Mouse (Mus musculus) kidney, adult 2 months (tissue): ENCODE data around the gene Pitpnm1. TPM values are rescaled to one million over a fixed set of nuclear protein-coding genes. Genes with fewer than 3 reads are reported as not detected.
A peak's percentile ranks its signal among the peaks of the same experiment; 100 is the strongest.

Experiments used
- DNase-seq: peaks from one replicate; pipeline ENCODE4 v3.0.0; 2021
- H3K27ac ChIP-seq: fragments of 200-500 bp; 2 replicates; pipeline ENCODE4 v1.5.1; 2012; ENCODE audit warnings: low read depth, low read length, control low read depth, inconsistent platforms; ENCODE audit not compliant: insufficient read depth
- H3K27me3 ChIP-seq: fragments of 200-500 bp; replicated peaks from 2 replicates; pipeline ENCODE4 v1.6.1; 2012; ENCODE audit warnings: mild to moderate bottlenecking, moderate library complexity, low read length, inconsistent platforms; ENCODE audit not compliant: control insufficient read depth, insufficient read depth
- H3K36me3 ChIP-seq: fragments of 200-500 bp; 2 replicates; pipeline ENCODE4 v1.6.1; 2012; ENCODE audit warnings: mild to moderate bottlenecking, moderate library complexity, low read length, inconsistent platforms; ENCODE audit not compliant: control insufficient read depth, insufficient read depth
- H3K4me1 ChIP-seq: fragments of 200-500 bp; 2 replicates; pipeline ENCODE4 v1.6.1; 2011; ENCODE audit warnings: low read length; ENCODE audit not compliant: control insufficient read depth, insufficient read depth
- H3K4me3 ChIP-seq: fragments of 200-500 bp; 2 replicates; pipeline ENCODE4 v1.5.1; 2011; ENCODE audit warnings: mild to moderate bottlenecking, low read depth, low read length, control low read depth; ENCODE audit not compliant: insufficient read depth
- CTCF ChIP-seq: fragments of 200-500 bp; conservative IDR thresholded peaks from 2 replicates; pipeline ENCODE4 v1.5.1; 2011; ENCODE audit warnings: low read depth, mild to moderate bottlenecking, control low read depth, low read length, moderate library complexity, mixed read lengths; ENCODE audit not compliant: insufficient read depth, insufficient read length
- POLR2A ChIP-seq: fragments of 200-500 bp; IDR thresholded peaks from one replicate; pipeline ENCODE4 v1.6.1; 2011; ENCODE audit warnings: low read depth, low read length, control low read depth
- WGBS: fragments of 180-500 bp; shearing (Covaris S2); methylation state at CpG from one replicate; pipeline ENCODE4 v1.1.7; 2018; 5-methylcytosine and 5-hydroxymethylcytosine counted together
- polyA plus RNA-seq: library from polyadenylated mRNA; depleted of rRNA; stranded (reverse); fragments of >200 nt; gene quantifications from 2 replicates; pipeline ENCODE4 v1.2.3, GENCODE M21; 2012; rRNA removed

The Pitpnm1 gene
- polyA plus RNA-seq, 1 experiment = 46.3 TPM

DNA sequence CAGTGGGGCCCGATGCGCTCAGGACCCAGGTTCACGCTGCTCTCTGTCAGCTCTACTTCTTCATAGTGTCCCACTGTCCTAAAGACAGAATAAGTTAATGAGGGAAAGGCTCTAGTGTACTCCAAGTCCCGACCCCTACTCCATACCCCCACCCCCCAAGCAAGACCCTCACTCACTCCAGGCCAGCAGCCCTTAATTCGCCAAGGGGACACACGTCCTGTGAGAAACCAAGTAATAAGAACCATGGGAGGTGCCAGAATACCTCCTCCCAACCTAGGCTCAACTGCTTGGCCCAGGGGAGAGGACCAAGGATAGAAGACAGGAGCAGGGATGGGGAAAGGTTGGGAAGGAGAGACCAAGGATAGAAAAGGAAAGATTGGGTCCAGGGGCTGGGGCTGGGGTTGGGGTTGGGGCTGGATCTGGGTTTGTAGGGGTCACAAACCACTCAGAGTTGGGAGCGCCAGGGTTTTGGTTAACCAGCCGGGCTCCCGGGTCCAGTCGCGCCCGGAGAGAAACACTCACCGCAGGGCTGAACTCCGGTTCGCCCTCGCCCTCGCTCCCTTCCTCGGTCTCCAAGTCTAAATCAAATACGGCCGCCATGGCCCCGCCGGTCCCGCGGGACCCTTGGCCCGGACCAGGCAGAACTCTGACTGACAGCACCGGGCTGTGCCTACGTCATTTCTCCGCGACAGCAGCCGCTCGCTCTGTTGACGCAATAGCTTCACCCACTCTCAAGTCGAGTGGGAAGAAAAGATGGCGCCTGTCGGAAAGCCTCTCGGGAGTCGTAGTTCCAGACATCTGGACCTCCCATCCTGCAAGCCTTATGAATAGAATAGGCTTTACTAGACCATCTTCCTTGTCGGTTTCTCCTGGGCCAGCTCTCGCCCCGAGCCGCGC lies 63.1 kb downstream of the Pitpnm1 start, which contains the start of gene Rps6kb2:
Gene Rps6kb2 (minus strand): TSS at position 709 of the 897 bp plus-strand sequence.
- Histone ChIP-seq H3K27ac (no peak within 1 kb of the TSS), H3K4me1 (peaks cover 7% of the 10 kb centered on the region; the same call in 1 of the 2 replicates), H3K27me3 (no peaks in the 10 kb centered on the region), H3K4me3 (peak within 1 kb of the TSS; percentile 81), H3K36me3 (no peaks in the 10 kb centered on the region)
- no peak for TF ChIP-seq CTCF
- TF ChIP-seq POLR2A = peak; percentile 51
- WGBS = 7% methylated on average over 42 of the region's 42 CpGs
- peak; percentile 98 for DNase-seq

GRCm38 (mm10) chr19:4163543-4163887 lies 63.7 kb downstream of the Pitpnm1 start:
- Histone ChIP-seq H3K4me3 (peak overlapping the region; percentile 81), H3K27ac (no peak overlapping the region), H3K27me3 (no peaks in the 10 kb centered on the region), H3K4me1 (peaks cover 7% of the 10 kb centered on the region; the same call in 1 of the 2 replicates), H3K36me3 (no peaks in the 10 kb centered on the region)
- no peak for DNase-seq
- no peak for TF ChIP-seq CTCF
- TF ChIP-seq POLR2A = no peak
- 33% methylated on average over 4 of the region's 4 CpGs for WGBS

Other genes with a start within 250 kb of the Pitpnm1 start
- 65.0 and 72.0 TPM in 2 replicates for gene Chka, start 248.2 kb upstream of the Pitpnm1 start, polyA plus RNA-seq
- 69.2 and 71.2 TPM in 2 replicates for gene Tcirg1, start 192.9 kb upstream of the Pitpnm1 start, polyA plus RNA-seq
- 678 and 742 TPM in 2 replicates for gene Ndufs8, start 187.2 kb upstream of the Pitpnm1 start, polyA plus RNA-seq
- gene Aldh3b1, start 170.2 kb upstream of the Pitpnm1 start, polyA plus RNA-seq = 17.4 and 19.4 TPM in 2 replicates
- 52.3 and 55.7 TPM in 2 replicates for gene Unc93b1, start 164.8 kb upstream of the Pitpnm1 start, polyA plus RNA-seq
- 4.7 and 9.2 TPM in 2 replicates for gene Aldh3b3, start 141.4 kb upstream of the Pitpnm1 start, polyA plus RNA-seq
- 2.6 and 3.9 TPM in 2 replicates for gene Aldh3b2, start 127.7 kb upstream of the Pitpnm1 start, polyA plus RNA-seq
- 1,670 and 2,218 TPM in 2 replicates for gene Acy3, start 113.4 kb upstream of the Pitpnm1 start, polyA plus RNA-seq
- gene Tbx10, start 107.2 kb upstream of the Pitpnm1 start, polyA plus RNA-seq = 0.31 and 0.75 TPM in 2 replicates
- gene Nudt8, start 99.4 kb upstream of the Pitpnm1 start, polyA plus RNA-seq = 19.9 and 20.9 TPM in 2 replicates
- gene Gm49405, start 99.4 kb upstream of the Pitpnm1 start, polyA plus RNA-seq = 1.2 and 1.7 TPM in 2 replicates
- 5.1 and 5.5 TPM in 2 replicates for gene Doc2g, start 96.7 kb upstream of the Pitpnm1 start, polyA plus RNA-seq
- 471 and 532 TPM in 2 replicates for gene Ndufv1, start 87.2 kb upstream of the Pitpnm1 start, polyA plus RNA-seq
- gene Gstp1, start 62.0 kb upstream of the Pitpnm1 start, polyA plus RNA-seq = 686 and 745 TPM in 2 replicates
- gene Gstp2, start 54.0 kb upstream of the Pitpnm1 start, polyA plus RNA-seq = 11.5 and 36.0 TPM in 2 replicates
- gene Gstp3, start 40.4 kb upstream of the Pitpnm1 start, polyA plus RNA-seq = 0.72 and 2.3 TPM in 2 replicates
- 0.66 and 0.92 TPM in 2 replicates for gene Cabp2, start 18.4 kb upstream of the Pitpnm1 start, polyA plus RNA-seq
- gene Cdk2ap2, start 2.8 kb upstream of the Pitpnm1 start, polyA plus RNA-seq = 134 and 138 TPM in 2 replicates
- gene Aip, start 25.9 kb downstream of the Pitpnm1 start, polyA plus RNA-seq = 80.5 and 96.2 TPM in 2 replicates
- gene Gpr152, start 39.8 kb downstream of the Pitpnm1 start, polyA plus RNA-seq = 0.03 and 0.05 TPM in 2 replicates
- gene Cabp4, start 44.0 kb downstream of the Pitpnm1 start, polyA plus RNA-seq = 0.12 and 0.20 TPM in 2 replicates
- gene Coro1b, start 48.6 kb downstream of the Pitpnm1 start, polyA plus RNA-seq = 176 and 181 TPM in 2 replicates
- gene Ptprcap, start 53.6 kb downstream of the Pitpnm1 start, polyA plus RNA-seq = 4.7 and 20.0 TPM in 2 replicates
- 41.0 and 41.8 TPM in 2 replicates for gene Rps6kb2, start 63.4 kb downstream of the Pitpnm1 start, polyA plus RNA-seq
- 3.8 and 4.0 TPM in 2 replicates for gene Carns1, start 75.5 kb downstream of the Pitpnm1 start, polyA plus RNA-seq
- 2.3 and 9.1 TPM in 2 replicates for gene Tbc1d10c, start 91.3 kb downstream of the Pitpnm1 start, polyA plus RNA-seq
- 484 and 509 TPM in 2 replicates for gene Ppp1ca, start 92.1 kb downstream of the Pitpnm1 start, polyA plus RNA-seq
- 18.4 and 19.2 TPM in 2 replicates for gene Rad9a, start 101.7 kb downstream of the Pitpnm1 start, polyA plus RNA-seq
- gene Clcf1, start 114.2 kb downstream of the Pitpnm1 start, polyA plus RNA-seq = 13.6 TPM in 2 replicates
- 3.4 TPM in 1 of 2 replicates, not detected in the other for gene AC109138.7, start 114.4 kb downstream of the Pitpnm1 start, polyA plus RNA-seq
- 96.1 and 99.8 TPM in 2 replicates for gene Pold4, start 131.9 kb downstream of the Pitpnm1 start, polyA plus RNA-seq
- gene Ssh3, start 169.2 kb downstream of the Pitpnm1 start, polyA plus RNA-seq = 39.0 and 61.4 TPM in 2 replicates
- 4.2 and 5.1 TPM in 2 replicates for gene Ankrd13d, start 183.1 kb downstream of the Pitpnm1 start, polyA plus RNA-seq
- 56.7 and 60.3 TPM in 2 replicates for gene Grk2, start 206.2 kb downstream of the Pitpnm1 start, polyA plus RNA-seq